Mouse (Mus musculus) testis, adult 2 months (tissue): ENCODE measurements around the gene Mcf2l. TPM values are rescaled to one million over a fixed set of nuclear protein-coding genes. Genes with fewer than 3 reads are reported as not detected.

Experiments
- H3K27ac ChIP-seq: fragments of 200-500 bp; 2 replicates; pipeline ENCODE4 v1.5.1; 2012; ENCODE audit warnings: low read depth, low read length; ENCODE audit not compliant: control insufficient read depth, insufficient read depth
- H3K27me3 ChIP-seq: fragments of 200-500 bp; 2 replicates; pipeline ENCODE4 v1.6.1; 2012; ENCODE audit warnings: mild to moderate bottlenecking, low read length, moderate library complexity; ENCODE audit not compliant: control insufficient read depth, insufficient read depth
- H3K36me3 ChIP-seq: fragments of 200-500 bp; 2 replicates; pipeline ENCODE4 v1.6.1; 2012; ENCODE audit warnings: mild to moderate bottlenecking, low read length; ENCODE audit not compliant: control insufficient read depth, insufficient read depth
- H3K4me1 ChIP-seq: fragments of 200-500 bp; 2 replicates; pipeline ENCODE4 v1.6.1; 2012; ENCODE audit warnings: low read length; ENCODE audit not compliant: control insufficient read depth, insufficient read depth
- H3K4me3 ChIP-seq: fragments of 200-500 bp; 2 replicates; pipeline ENCODE4 v1.5.1; 2012; ENCODE audit warnings: low read depth, mild to moderate bottlenecking, low read length, moderate library complexity, mixed read lengths; ENCODE audit not compliant: control insufficient read depth
- CTCF ChIP-seq: fragments of 200-500 bp; IDR thresholded peaks from 2 replicates; pipeline ENCODE4 v1.5.1; 2012; ENCODE audit warnings: low read depth, mild to moderate bottlenecking, inconsistent platforms, low read length, moderate library complexity; ENCODE audit not compliant: control insufficient read depth, insufficient read depth, insufficient replicate concordance
- POLR2A ChIP-seq: fragments of 200-500 bp; IDR thresholded peaks from 2 replicates; pipeline ENCODE4 v1.6.1; 2012; ENCODE audit warnings: low read depth, mild to moderate bottlenecking, inconsistent platforms, low read length, moderate library complexity; ENCODE audit not compliant: control insufficient read depth
- polyA plus RNA-seq: library from polyadenylated mRNA; depleted of rRNA; stranded (reverse); fragments of >200 nt; gene quantifications from 2 replicates; pipeline ENCODE4 v1.2.3, GENCODE M21; 2012; rRNA removed

Gene Mcf2l
- polyA plus RNA-seq, 1 experiment = 8.9 TPM

GRCm38 (mm10) chr8:13060441-13061150, 187.0 kb downstream of the Mcf2l start, which contains the start of gene Proz:
Gene Proz, plus strand, starts transcription at chr8:13060914.
- Histone ChIP-seq H3K27ac (no peak within 1 kb of the TSS), H3K4me3 (no peak within 1 kb of the TSS), H3K27me3 (no peaks in the 10 kb centered on the region), H3K4me1 (no peaks in the 10 kb centered on the region), H3K36me3 (no peaks in the 10 kb centered on the region)
- TF ChIP-seq CTCF (no peak), POLR2A (no peak)

GRCm38 (mm10) chr8:13063112-13063511, 189.5 kb downstream of the Mcf2l start:
- no peak overlapping the region for H3K27ac ChIP-seq
- H3K4me1 ChIP-seq = peaks cover 4% of the 10 kb centered on the region
- no peak for TF ChIP-seq POLR2A
- no peak for TF ChIP-seq CTCF
- H3K4me3 ChIP-seq = no peak overlapping the region
- H3K36me3 ChIP-seq = no peaks in the 10 kb centered on the region
- no peaks in the 10 kb centered on the region for H3K27me3 ChIP-seq

Other genes starting within 250 kb of the Mcf2l start
- gene Tubgcp3, start 201.6 kb upstream of the Mcf2l start, polyA plus RNA-seq = 14.2 and 16.8 TPM in 2 replicates
- 83.0 and 94.5 TPM in 2 replicates for gene Atp11a, start 116.8 kb upstream of the Mcf2l start, polyA plus RNA-seq
- gene F7, start 152.2 kb downstream of the Mcf2l start, polyA plus RNA-seq = 1.9 and 2.0 TPM in 2 replicates
- 0.86 and 1.0 TPM in 2 replicates for gene F10, start 163.5 kb downstream of the Mcf2l start, polyA plus RNA-seq
- gene Proz, start 187.1 kb downstream of the Mcf2l start, polyA plus RNA-seq = 0.07 and 0.18 TPM in 2 replicates
- gene Pcid2, start 231.7 kb downstream of the Mcf2l start, polyA plus RNA-seq = 54.1 and 61.8 TPM in 2 replicates
- 65.5 and 68.3 TPM in 2 replicates for gene Cul4a, start 231.8 kb downstream of the Mcf2l start, polyA plus RNA-seq